ENCODE assay signal across 8 mouse cellular contexts in genomic region chr11:120085891-120086627, GRCm38 (mm10). TPM values are rescaled to one million over a fixed set of nuclear protein-coding genes. Genes with fewer than 3 reads are reported as not detected.
DNase-seq lines count a peak whose midpoint lies in the region; ATAC-seq and TF ChIP-seq lines count a peak whose summit lies in the region.

No protein-coding gene starts in this region.

- peak overlapping the region; percentile 76 for H3K4me2 ChIP-seq in liver, embryonic 14.5 days (ENCODE audit: low read depth)

- under 1% methylated on average over 25 of the region's 25 CpGs for WGBS in liver, embryonic 14.5 days (ENCODE audit: insufficient replicate concordance)

- 0 out of 2 replicates have a peak, but pooled peaks have one; percentile 16 for ATAC-seq in erythroid progenitor cell, adult 5-6 weeks (replicated peaks; ENCODE audit: low FRiP score, poor library complexity, severe bottlenecking)
- peak; percentile 50 for ATAC-seq in liver, embryonic 14.5 days (ENCODE audit: insufficient read depth)

- no peaks in the 10 kb centered on the region for H3K27me3 ChIP-seq in liver, embryonic 14.5 days (ENCODE audit: control insufficient read depth, insufficient read depth, low read length)

- TF ChIP-seq CTCF in liver, embryonic 14.5 days (IDR thresholded peaks at IDR 0.05; ENCODE audit: low read depth), result no peak

- H3K9me3 ChIP-seq in liver, embryonic 14.5 days (ENCODE audit: control insufficient read depth, low read length), result no peaks in the 10 kb centered on the region

- peak; percentile 41 for DNase-seq in right cerebral cortex, postnatal 25 days
- no peak for DNase-seq in right cerebral cortex, postnatal 14 days
- DNase-seq in adrenal gland, postnatal 25 days, result peak; percentile 54
- peak; percentile 60 for DNase-seq in heart, postnatal 4 days
- no peak for DNase-seq in liver, embryonic 14.5 days (ENCODE audit: low read depth in 3 of 3, low spot score in 3 of 3)
- DNase-seq in ovary, postnatal 36 days (ENCODE audit: low spot score), result peak; percentile 44
- DNase-seq in left cerebral cortex, adult 11 months (ENCODE audit: low spot score), result no peak

- H3K4me3 ChIP-seq in liver, embryonic 14.5 days (ENCODE audit: insufficient read depth in 1 of 2, low read depth in 2 of 2, low read length in 2 of 2), result peak overlapping the region; percentile 56 to 86

- no peak for TF ChIP-seq EP300 in liver, embryonic 14.5 days (IDR thresholded peaks at IDR 0.05; ENCODE audit: low read depth)

- H3K36me3 ChIP-seq in liver, embryonic 14.5 days (replicated peaks; ENCODE audit: control insufficient read depth, insufficient read depth, low read depth), result no peaks in the 10 kb centered on the region

- no peak overlapping the region for H3K27ac ChIP-seq in liver, embryonic 14.5 days

- peaks cover 2 to 12% of the 10 kb centered on the region in 2 experiments; a peak in 3 of 4 replicates for H3K4me1 ChIP-seq in liver, embryonic 14.5 days (replicated peaks; ENCODE audit: control insufficient read depth in 2 of 2, insufficient read depth in 2 of 2, low read length in 1 of 2)

- peak overlapping the region; percentile 50 for H3K9ac ChIP-seq in liver, embryonic 14.5 days (replicated peaks)

RNA-seq across cellular contexts. Expression of gene Cep131, which starts 0.6 kb away (rescaled TPM):
- total RNA-seq in adrenal gland, postnatal 25 days (2021), result 194 and 411 TPM in 2 replicates
- total RNA-seq in erythroid progenitor cell, adult 5-6 weeks (2015; ENCODE audit: low replicate concordance), result 3.2 TPM in 1 of 2 replicates, not detected in the other
- total RNA-seq in erythroid progenitor cell, adult 5-6 weeks (2017; ENCODE audit: low replicate concordance), result 0.51 and 2.3 TPM in 2 replicates
- 10 to 100 TPM; 11.6 to 12.6 TPM for total RNA-seq in heart, postnatal 4 days (2021)
- 2.3 and 4.4 TPM in 2 replicates for polyA plus RNA-seq in liver, embryonic 14.5 days (2012; rRNA removed)
- polyA plus RNA-seq in liver, embryonic 14.5 days (2014; fragmentation: Nextera tagmentation; extraction: Ambion mirVana), result 2.4 and 2.7 TPM in 2 replicates

RNA-seq across cellular contexts. Expression of gene Tepsin, which starts 12.5 kb away (rescaled TPM):
- 17.1 and 18.1 TPM in 2 replicates for total RNA-seq in adrenal gland, postnatal 25 days (2021)
- 4.3 and 27.2 TPM in 2 replicates for total RNA-seq in erythroid progenitor cell, adult 5-6 weeks (2015; ENCODE audit: low replicate concordance)
- total RNA-seq in erythroid progenitor cell, adult 5-6 weeks (2017; ENCODE audit: low replicate concordance), result 11.0 and 25.7 TPM in 2 replicates
- total RNA-seq in heart, postnatal 4 days (2021), result 1 to 10 TPM; 8.7 to 9.7 TPM
- 11.0 and 12.7 TPM in 2 replicates for polyA plus RNA-seq in liver, embryonic 14.5 days (2012; rRNA removed)
- 4.2 and 4.4 TPM in 2 replicates for polyA plus RNA-seq in liver, embryonic 14.5 days (2014; fragmentation: Nextera tagmentation; extraction: Ambion mirVana)

RNA-seq across cellular contexts. Expression of gene Ndufaf8, which starts 12.7 kb away (rescaled TPM):
- 57.7 and 60.1 TPM in 2 replicates for total RNA-seq in adrenal gland, postnatal 25 days (2021)
- 12.6 TPM in 1 of 2 replicates, not detected in the other for total RNA-seq in erythroid progenitor cell, adult 5-6 weeks (2015; ENCODE audit: low replicate concordance)
- 3.1 TPM in 1 of 2 replicates, not detected in the other for total RNA-seq in erythroid progenitor cell, adult 5-6 weeks (2017; ENCODE audit: low replicate concordance)
- total RNA-seq in heart, postnatal 4 days (2021), result 10 to 100 TPM; 51.6 to 63.0 TPM
- 20.3 and 30.3 TPM in 2 replicates for polyA plus RNA-seq in liver, embryonic 14.5 days (2012; rRNA removed)
- polyA plus RNA-seq in liver, embryonic 14.5 days (2014; fragmentation: Nextera tagmentation; extraction: Ambion mirVana), result 52.9 and 57.5 TPM in 2 replicates

RNA-seq across cellular contexts. Expression of gene Aatk, which starts 39.1 kb away (rescaled TPM):
- total RNA-seq in adrenal gland, postnatal 25 days (2021), result 11.8 and 15.5 TPM in 2 replicates
- 0.84 and 1.4 TPM in 2 replicates for total RNA-seq in erythroid progenitor cell, adult 5-6 weeks (2015; ENCODE audit: low replicate concordance)
- total RNA-seq in erythroid progenitor cell, adult 5-6 weeks (2017; ENCODE audit: low replicate concordance), result 0.26 and 0.53 TPM in 2 replicates
- 1 to 10 TPM; 3.7 to 4.2 TPM for total RNA-seq in heart, postnatal 4 days (2021)
- polyA plus RNA-seq in liver, embryonic 14.5 days (2012; rRNA removed), result 0.45 and 0.57 TPM in 2 replicates
- polyA plus RNA-seq in liver, embryonic 14.5 days (2014; fragmentation: Nextera tagmentation; extraction: Ambion mirVana), result 0.13 and 0.27 TPM in 2 replicates

Comparison
In these comparisons a context has a peak if more than half of its experiments do, and no peak if none do; other contexts are left out.
1. DNase-seq: peak in right cerebral cortex, postnatal 25 days (single experiment), adrenal gland, postnatal 25 days (single experiment), heart, postnatal 4 days (single experiment) and ovary, postnatal 36 days (single experiment); none in right cerebral cortex, postnatal 14 days (single experiment), liver, embryonic 14.5 days (0 of 3) and left cerebral cortex, adult 11 months (single experiment).
2. RNA of gene Cep131, which starts 0.6 kb away (total RNA-seq): 194 to 411 TPM in adrenal gland, postnatal 25 days; 11.6 to 12.6 TPM in heart, postnatal 4 days and 0.51 to 3.2 TPM in erythroid progenitor cell, adult 5-6 weeks; every median in the first group is over 10 times any median in the second.